Mouse (Mus musculus): ENCODE measurements at regions not wholly inside any gene's neighbourhood (a gene's known extent, or its start where the extent isn't known, plus 50 kb on each side); places are given as distances from the start of the nearest gene placed in this dataset.
"Not testable (repeated sequence)": the region's sequence is repeated elsewhere in the genome, so short reads cannot be mapped to it uniquely, and the experiment has no call there.

DNA sequence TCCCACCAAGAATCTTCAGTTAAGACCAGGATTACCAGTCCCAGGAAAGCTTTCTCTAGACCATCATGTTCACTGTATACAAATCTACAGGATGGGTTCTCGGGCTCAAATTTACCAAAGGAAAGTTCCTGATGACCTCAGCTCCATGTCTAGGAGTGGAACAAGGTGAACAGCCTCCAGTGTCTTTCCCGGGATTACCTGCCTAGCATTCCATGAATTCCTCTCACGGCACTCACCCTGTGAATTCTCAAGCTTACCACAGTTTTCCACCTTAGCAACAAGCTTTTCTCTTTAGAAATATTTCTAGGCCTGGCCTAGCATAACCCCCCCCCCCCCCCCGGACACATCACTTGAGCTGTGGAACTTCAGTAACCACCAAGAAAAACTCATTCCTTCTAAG, 1158.9 kb downstream of the A830018L16Rik start:
- DNase-seq, result no peak

DNA sequence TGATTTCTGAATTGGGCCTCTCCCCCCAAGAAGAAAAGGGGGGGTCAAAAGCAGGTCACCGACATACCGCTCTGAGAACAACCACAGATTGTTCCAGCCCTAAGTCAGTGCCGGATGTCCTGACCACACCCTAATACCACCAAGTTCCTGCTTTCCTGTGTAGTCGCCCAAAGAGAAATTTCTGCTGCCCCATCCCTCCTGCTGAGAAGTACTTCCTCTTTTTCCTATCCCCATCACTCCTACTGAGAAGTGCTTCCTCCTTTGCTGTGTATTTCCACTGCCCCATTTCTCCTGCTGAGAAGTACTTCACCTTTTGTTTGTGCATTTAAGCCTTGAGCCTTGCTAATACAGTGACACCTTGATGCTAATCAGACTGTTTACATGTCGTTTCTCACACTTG, 1160.4 kb downstream of the A830018L16Rik start:
- DNase-seq, result no peak

- DNase-seq, result no peak
Measured at GRCm38 (mm10) chr1:12577027-12577703, 1163.3 kb downstream of the A830018L16Rik start.

- DNase-seq, result no peak
Measured at GRCm38 (mm10) chr1:12577978-12578377, 1164.1 kb downstream of the A830018L16Rik start.

GRCm38 (mm10) chr1:12583012-12583411, 1169.1 kb downstream of the A830018L16Rik start:
- DNase-seq, result no peak

- DNase-seq, result not testable (repeated sequence)
Measured at GRCm38 (mm10) chr1:12586981-12587380, 1173.1 kb downstream of the A830018L16Rik start.

DNA sequence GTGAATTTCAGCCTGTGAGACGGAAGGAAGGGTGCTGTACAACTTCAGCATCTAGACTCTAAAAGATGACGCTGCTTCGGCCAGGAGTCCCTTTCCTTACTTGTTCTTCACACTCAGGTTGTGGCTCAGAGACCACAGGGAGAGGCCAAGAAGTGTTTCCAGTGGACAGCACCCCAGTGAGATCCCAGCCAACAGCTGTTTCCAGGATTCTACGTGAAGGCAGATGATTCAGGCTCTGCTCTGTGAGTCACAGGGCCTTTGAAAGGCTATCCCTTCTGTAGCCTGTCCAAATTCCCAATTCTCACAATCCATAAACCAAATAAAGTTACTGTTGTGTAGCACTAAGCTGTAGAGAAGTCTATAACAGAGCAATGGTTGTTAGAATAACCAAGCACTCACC, 1198.2 kb downstream of the A830018L16Rik start:
- DNase-seq, result no peak

DNA sequence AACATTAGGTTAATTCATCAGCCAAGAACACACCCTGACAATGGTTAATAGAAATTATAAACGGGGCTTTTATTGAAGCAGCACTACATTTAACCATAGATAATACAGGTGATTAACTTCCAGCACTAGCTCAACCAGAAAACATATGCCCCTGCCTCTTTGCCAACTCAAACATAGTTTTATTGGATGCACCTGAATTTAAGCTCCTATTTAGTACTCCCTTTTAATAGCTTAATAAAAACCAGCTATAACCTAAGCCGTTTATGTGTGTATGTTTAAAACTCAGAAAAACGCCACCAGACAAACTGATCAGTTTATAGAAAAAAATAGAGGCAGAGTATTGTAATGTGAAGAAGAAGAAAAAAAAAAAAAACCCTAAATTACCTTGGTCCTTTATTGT, 1201.4 kb downstream of the A830018L16Rik start:
- DNase-seq, result no peak

- no peak for DNase-seq
Measured at GRCm38 (mm10) chr1:12615733-12616481, 1202.0 kb downstream of the A830018L16Rik start.

DNA sequence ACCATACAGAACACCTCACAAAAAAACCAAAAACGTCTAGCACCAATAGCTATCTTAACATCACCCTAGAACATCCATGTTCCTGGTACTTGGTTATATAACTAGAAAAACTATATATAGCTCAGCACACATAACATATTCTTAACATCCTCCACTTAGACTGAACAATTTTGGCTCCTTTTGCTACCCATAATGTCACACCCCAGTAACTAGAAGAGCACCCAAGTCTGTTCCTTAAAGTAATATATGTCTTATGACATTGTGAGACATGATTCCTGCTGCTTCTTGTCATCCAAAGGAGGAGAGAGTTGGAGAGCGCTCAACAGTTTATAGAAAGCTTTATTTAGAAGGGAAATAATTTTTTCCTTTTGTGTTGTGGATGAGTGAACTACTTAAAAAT, 1206.1 kb downstream of the A830018L16Rik start:
- DNase-seq, result no peak

- no peak for DNase-seq
Measured at GRCm38 (mm10) chr1:12620825-12621224, 1206.9 kb downstream of the A830018L16Rik start.

DNA sequence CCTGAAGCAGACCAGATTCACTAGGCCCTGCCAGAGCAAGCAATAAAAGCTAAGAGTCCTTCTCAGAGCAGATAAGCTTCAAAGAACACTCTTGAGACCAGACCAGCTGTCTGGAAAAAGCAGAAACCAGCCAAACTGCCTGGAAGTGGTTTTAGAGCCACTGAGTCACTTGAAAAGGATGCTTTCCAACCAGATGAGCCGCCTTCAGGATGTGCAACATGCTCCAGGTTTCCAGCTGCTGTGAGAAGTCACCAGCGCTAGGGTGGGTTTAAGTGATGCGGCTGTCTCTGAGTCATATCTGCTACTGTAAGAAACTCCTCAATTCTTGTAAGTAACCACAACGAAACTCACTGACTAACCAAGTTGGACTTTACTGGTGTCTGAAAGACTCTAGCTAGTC, 1209.3 kb downstream of the A830018L16Rik start:
- no peak for DNase-seq

DNA sequence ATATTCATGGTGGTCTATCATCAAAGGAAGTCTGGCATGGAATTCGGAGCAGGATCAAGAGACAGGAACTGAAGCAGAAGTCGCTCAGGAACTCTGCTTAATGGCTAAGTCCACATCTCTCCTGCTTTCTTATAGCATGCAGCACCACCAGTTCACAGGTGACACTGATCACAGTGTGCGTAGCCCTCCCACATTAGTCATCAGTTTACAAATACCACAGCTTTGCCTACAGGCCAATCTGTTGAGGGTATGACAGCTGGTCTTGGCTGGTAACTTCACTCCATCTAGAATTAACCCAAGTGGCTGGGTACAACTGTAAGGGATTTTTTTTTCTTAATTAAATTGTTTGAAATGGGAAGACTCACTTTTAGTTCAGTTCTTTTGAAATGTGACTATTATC, 1219.1 kb downstream of the A830018L16Rik start:
- DNase-seq, result no peak

GRCm38 (mm10) chr1:12636326-12637147, 1222.6 kb downstream of the A830018L16Rik start:
- DNase-seq, result no peak

DNA sequence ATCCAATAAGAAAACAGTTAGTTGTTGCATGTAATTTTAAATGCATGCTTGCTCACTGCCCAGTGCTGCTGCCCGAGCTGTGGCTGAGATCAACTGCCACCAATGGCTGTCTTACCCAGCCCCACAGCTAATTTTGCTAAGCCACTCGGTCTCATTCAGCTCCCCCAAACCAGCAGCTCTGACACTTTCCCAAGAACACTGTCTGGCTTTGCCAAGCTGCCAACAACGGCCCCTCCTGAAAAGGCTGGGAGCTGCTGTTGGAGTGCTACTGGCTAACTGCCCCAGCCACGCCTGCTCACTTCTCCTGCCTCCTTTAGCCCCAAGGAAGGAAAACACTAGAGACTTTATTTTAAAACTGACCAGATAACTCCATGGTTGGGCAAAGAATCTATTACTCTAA, 1227.1 kb downstream of the A830018L16Rik start:
- no peak for DNase-seq

Small RNAs in the stretch of these regions (microRNA-seq; reads per million reads assigned to microRNA genes)
- 0 reads per million in 2 experiments for gene Mir6341

Measured in heart, postnatal 4 days (tissue).